9 mouse cellular contexts compared by ENCODE assay signal in genomic region chr15:79830388-79830787, GRCm38 (mm10). TPM values are rescaled to one million over a fixed set of nuclear protein-coding genes. Genes with fewer than 3 reads are reported as not detected.
DNase-seq lines count a peak whose midpoint lies in the region.
"Had no signal": no experiment of that assay in that cellular context is flagged by ENCODE, and none has a peak within 500 bp of the region (broad histone marks: within the 10 kb centered on the region; RNA-seq: fewer than 3 reads in every experiment).

No protein-coding gene starts in this region.

- WGBS in large intestine, adult 2 months: 11% methylated on average over 4 of the region's 4 CpGs

- DNase-seq in CD4-positive helper T cell, adult 2 months (ENCODE audit: low read depth, low spot score): peak; percentile 79
- DNase-seq in T-cell, adult 2 months (ENCODE audit: low spot score): peak; percentile 64
- peak; percentile 91 for DNase-seq in embryo, embryonic 10 days (ENCODE audit: low spot score)
- DNase-seq in heart, adult 8-10 months (ENCODE audit: low spot score): peak; percentile 83
- DNase-seq in large intestine, adult 2 months (ENCODE audit: low read depth, low spot score): peak; percentile 58
- DNase-seq in lung, postnatal 10 days: peak; percentile 85
- peak; percentile 88 for DNase-seq in retina, postnatal 1 day
- peak; percentile 66 to 67 for DNase-seq in urinary bladder, postnatal 36 days (ENCODE audit: low spot score in 2 of 2)

RNA-seq across cellular contexts. Expression of gene Npcd, which starts 3.6 kb away (rescaled TPM):
- under 1 TPM in 3 of 4 experiments, not detected in 1; 0.33 to 0.69 (median 0.47) TPM for total RNA-seq in heart, adult 8-10 months (2022)
- polyA plus RNA-seq in large intestine, adult 2 months (2012; rRNA removed): not detected in 2 replicates
- polyA plus RNA-seq: heart, embryonic 14.5 days had no signal

RNA-seq across cellular contexts. Expression of gene Cbx6, which starts 4.1 kb away (rescaled TPM):
- total RNA-seq in heart, adult 8-10 months (2022): 10 to 100 TPM; 15.5 to 20.3 (median 18.9) TPM
- polyA plus RNA-seq in large intestine, adult 2 months (2012; rRNA removed): 15.5 and 17.5 TPM in 2 replicates

RNA-seq across cellular contexts. Expression of gene Nptxr, which starts 25.8 kb away (rescaled TPM):
- 1 to 10 TPM; 1.3 to 2.0 (median 1.8) TPM for total RNA-seq in heart, adult 8-10 months (2022)
- polyA plus RNA-seq in large intestine, adult 2 months (2012; rRNA removed): 0.71 and 1.0 TPM in 2 replicates

RNA-seq across cellular contexts. Expression of gene Dnal4, which starts 52.7 kb away (rescaled TPM):
- total RNA-seq in heart, adult 8-10 months (2022): 10 to 100 TPM; 21.0 to 25.3 (median 21.7) TPM
- 21.3 and 22.5 TPM in 2 replicates for polyA plus RNA-seq in large intestine, adult 2 months (2012; rRNA removed)

Comparison
In these comparisons a context has a peak if more than half of its experiments do, and no peak if none do; other contexts are left out.
1. Peak in every context shown above with its lines: DNase-seq.